Mouse (Mus musculus): Measurements from ENCODE around the gene Rgr.

The Rgr gene

GRCm38 (mm10) chr14:36989784-36990183, 59.0 kb downstream of the Rgr start:
- peak; percentile 77 for DNase-seq

- peak; percentile 10 for DNase-seq
These were observed 63.1 kb downstream of the Rgr start for GRCm38 (mm10) chr14:36985693-36986092.
